Mouse (Mus musculus): ENCODE results near the gene Dot1l. TPM values are rescaled to one million over a fixed set of nuclear protein-coding genes. Genes with fewer than 3 reads are reported as not detected.

Gene Dot1l
- 45.9 and 51.9 TPM in 2 replicates for polyA plus RNA-seq (2012; rRNA removed)

GRCm38 (mm10) chr10:80754594-80755290, at the start of gene Dot1l:
Dot1l (plus strand) TSS chr10:80755206.

GRCm38 (mm10) chr10:80742180-80742978, 12.6 kb upstream of the Dot1l start, which contains the start of gene Ap3d1:
Ap3d1 (minus strand) TSS chr10:80742264.

DNA sequence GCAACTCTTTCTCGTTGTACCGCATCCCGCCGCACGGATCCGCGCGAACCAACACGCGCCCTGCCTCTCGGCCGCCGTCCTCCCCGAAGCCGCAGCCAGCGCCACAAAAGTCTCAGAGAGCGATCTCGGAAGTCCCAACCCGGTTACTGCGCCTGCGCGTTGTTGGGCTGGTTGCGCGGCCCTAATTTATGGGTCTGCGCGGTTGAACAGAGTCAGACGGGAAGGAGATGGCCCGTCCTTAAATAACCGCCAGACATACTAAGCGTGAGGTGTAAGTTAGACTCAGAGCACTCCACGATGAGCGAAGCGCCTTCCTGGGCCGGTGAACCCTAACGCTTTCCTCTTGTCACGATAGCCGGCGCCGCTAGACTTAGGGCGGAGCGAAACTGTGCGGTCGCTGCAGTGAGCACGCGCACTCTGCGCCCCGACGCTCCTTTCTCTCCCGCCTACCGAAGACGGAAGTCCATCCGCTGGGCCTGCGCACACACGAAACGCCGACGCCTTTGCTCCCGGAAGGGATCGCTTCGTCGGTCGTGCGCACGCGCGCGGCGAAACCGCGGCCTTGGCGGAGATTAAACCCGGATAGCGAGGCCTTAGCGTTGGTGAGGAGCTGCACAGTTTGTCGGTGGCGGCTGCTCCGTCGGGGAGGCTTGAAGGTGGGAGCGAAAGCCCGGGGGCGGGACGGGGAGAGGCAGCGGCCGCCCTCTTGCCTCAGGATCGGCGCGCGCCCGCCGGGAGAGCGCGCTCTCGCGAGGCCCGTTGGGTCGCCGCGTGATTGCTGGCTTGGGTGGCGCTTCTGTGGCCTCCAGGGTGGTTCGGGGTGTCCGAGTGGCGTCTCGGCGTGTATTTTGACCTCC, 43.4 kb downstream of the Dot1l start, which contains the start of the genes Sf3a2 and Plekhj1:
Gene Sf3a2, plus strand, starts transcription at position 49 of the 857 bp plus-strand sequence.
Gene Plekhj1, minus strand, starts transcription at position 477 of the 857 bp plus-strand sequence.

DNA sequence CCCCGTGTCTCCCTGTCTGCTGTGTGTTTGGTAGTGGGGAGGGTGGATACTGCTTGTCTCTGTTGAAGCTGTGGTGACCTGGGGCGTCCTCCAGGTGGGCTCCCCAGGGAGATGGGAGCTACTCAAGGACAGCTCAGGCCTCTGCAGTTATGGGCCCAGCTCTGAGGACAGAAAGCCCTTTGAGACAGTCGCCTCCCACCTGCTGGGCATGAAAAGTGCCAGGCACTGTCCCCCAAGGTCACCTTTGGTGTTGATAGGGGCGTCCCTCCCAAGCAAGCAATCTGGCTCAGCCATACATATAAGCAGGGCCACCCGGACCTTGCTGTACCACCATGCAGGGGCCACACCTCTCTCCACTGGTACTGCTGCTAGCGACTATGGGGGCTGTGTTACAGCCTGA, 49.9 kb downstream of the Dot1l start, which contains the start of gene Amh:
Gene Amh, plus strand, starts transcription at position 328 of the 400 bp plus-strand sequence.

GRCm38 (mm10) chr10:80813366-80813765, 58.4 kb downstream of the Dot1l start, which contains the start of gene Jsrp1:
Jsrp1 (minus strand) TSS chr10:80813498.

DNA sequence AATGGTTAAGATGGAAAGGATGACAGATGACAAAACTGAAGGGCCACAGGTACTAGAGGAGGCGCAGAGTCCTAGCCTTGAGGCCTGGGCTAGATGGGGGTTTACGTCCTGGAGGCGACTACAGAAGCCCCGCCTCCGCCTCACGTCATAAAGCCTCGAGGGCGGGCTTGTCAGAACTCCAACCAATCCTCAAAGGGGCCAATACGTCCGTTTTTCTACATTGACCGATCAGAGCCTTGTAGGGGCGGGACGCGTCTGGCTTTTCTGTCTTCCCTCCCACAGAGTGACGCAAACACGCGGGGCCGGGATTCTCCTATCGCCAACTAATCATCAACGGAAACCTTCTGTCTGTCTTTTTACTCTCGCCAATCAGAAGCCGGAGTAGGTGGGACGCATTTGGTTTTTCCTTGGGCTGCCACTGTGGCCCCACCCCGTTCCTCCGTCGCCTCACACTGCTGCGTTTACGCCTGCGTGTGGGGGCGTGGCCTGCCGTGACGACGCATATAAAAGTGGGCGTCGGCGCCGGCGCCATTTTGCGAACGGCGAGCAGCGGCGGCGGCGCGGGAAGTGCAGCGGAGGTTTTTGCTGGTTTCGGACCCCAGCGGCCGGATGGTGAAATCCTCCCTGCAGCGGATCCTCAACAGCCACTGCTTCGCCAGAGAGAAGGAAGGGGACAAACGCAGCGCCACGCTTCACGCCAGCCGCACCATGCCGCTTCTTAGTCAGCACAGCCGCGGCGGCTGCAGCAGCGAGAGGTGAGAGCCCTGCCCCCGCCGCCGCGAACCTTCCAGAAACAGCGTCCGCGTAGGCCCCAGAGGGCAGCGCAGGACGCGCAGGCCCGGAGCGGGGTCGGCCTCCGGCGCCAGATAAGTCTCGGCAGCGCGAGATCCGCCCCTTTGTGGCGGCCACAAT, 71.4 kb downstream of the Dot1l start, which contains the start of gene Oaz1:
Gene Oaz1, plus strand, starts transcription at position 506 of the 912 bp plus-strand sequence.

DNA sequence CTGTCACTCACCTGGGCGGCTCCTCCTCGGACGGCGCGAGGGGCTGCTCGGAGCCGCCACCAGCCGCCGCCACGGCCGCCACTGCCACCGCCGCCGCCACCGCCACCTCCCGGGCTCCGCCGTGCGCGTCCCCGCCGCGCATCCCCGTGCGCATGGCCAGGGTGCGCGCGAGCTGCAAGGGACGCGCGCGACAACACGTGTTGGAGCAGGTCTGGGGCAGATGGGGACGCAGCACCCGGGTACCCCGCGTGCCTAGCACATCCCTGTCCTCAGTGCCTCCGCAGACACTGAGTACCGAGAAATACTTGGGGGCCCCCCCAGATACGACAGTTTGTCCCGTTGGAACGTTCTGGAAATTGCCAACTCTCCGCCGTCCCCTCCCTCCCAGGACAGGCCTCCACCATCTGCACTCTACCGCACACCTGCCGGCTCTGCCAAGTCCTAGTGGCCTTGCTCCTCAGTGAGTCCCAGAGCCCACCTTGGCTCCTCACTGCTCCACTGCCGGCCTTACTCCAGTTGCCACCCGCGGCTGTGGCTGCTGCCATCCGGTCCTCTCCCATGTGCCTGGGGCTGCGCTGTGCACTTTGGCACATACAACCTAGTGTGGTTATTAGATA, 89.0 kb downstream of the Dot1l start, which contains the start of gene Lingo3:
Gene Lingo3, minus strand, starts transcription at position 109 of the 617 bp plus-strand sequence.

Other genes with a start within 250 kb of the Dot1l start
- 0.19 and 0.22 TPM in 2 replicates for gene Atp8b3, start 216.1 kb upstream of the Dot1l start, polyA plus RNA-seq (2012; rRNA removed)
- gene Rexo1, start 193.6 kb upstream of the Dot1l start, polyA plus RNA-seq (2012; rRNA removed), result 98.1 and 124 TPM in 2 replicates
- gene Klf16, start 177.9 kb upstream of the Dot1l start, polyA plus RNA-seq (2012; rRNA removed), result 57.0 and 74.9 TPM in 2 replicates
- 395 and 572 TPM in 2 replicates for gene Abhd17a, start 164.9 kb upstream of the Dot1l start, polyA plus RNA-seq (2012; rRNA removed)
- gene Scamp4, start 152.3 kb upstream of the Dot1l start, polyA plus RNA-seq (2012; rRNA removed), result 130 and 147 TPM in 2 replicates
- 31.5 and 40.6 TPM in 2 replicates for gene Adat3, start 152.3 kb upstream of the Dot1l start, polyA plus RNA-seq (2012; rRNA removed)
- 4.1 and 4.6 TPM in 2 replicates for gene Gm49322, start 149.2 kb upstream of the Dot1l start, polyA plus RNA-seq (2012; rRNA removed)
- gene Csnk1g2, start 132.4 kb upstream of the Dot1l start, polyA plus RNA-seq (2012; rRNA removed), result 331 and 342 TPM in 2 replicates
- gene Btbd2, start 98.1 kb upstream of the Dot1l start, polyA plus RNA-seq (2012; rRNA removed), result 158 and 164 TPM in 2 replicates
- gene Mknk2, start 77.1 kb upstream of the Dot1l start, polyA plus RNA-seq (2012; rRNA removed), result 264 and 300 TPM in 2 replicates
- 39.8 and 44.2 TPM in 2 replicates for gene Mob3a, start 53.2 kb upstream of the Dot1l start, polyA plus RNA-seq (2012; rRNA removed)
- 58.7 and 66.7 TPM in 2 replicates for gene Izumo4, start 53.0 kb upstream of the Dot1l start, polyA plus RNA-seq (2012; rRNA removed)
- 146 and 168 TPM in 2 replicates for gene Ap3d1, start 12.9 kb upstream of the Dot1l start, polyA plus RNA-seq (2012; rRNA removed)
- gene Sf3a2, start 43.0 kb downstream of the Dot1l start, polyA plus RNA-seq (2012; rRNA removed), result 70.1 and 97.6 TPM in 2 replicates
- 86.4 and 95.0 TPM in 2 replicates for gene Plekhj1, start 43.4 kb downstream of the Dot1l start, polyA plus RNA-seq (2012; rRNA removed)
- 323 and 349 TPM in 2 replicates for gene Amh, start 50.0 kb downstream of the Dot1l start, polyA plus RNA-seq (2012; rRNA removed)
- gene Jsrp1, start 58.3 kb downstream of the Dot1l start, polyA plus RNA-seq (2012; rRNA removed), result 1.9 and 2.4 TPM in 2 replicates
- 1,197 and 1,370 TPM in 2 replicates for gene Oaz1, start 71.5 kb downstream of the Dot1l start, polyA plus RNA-seq (2012; rRNA removed)
- 0.14 and 0.44 TPM in 2 replicates for gene Lingo3, start 88.8 kb downstream of the Dot1l start, polyA plus RNA-seq (2012; rRNA removed)
- 183 and 185 TPM in 2 replicates for gene Lsm7, start 100.0 kb downstream of the Dot1l start, polyA plus RNA-seq (2012; rRNA removed)
- 152 and 173 TPM in 2 replicates for gene Sppl2b, start 100.1 kb downstream of the Dot1l start, polyA plus RNA-seq (2012; rRNA removed)
- 0.85 and 0.89 TPM in 2 replicates for gene Tmprss9, start 116.6 kb downstream of the Dot1l start, polyA plus RNA-seq (2012; rRNA removed)
- gene Timm13, start 145.8 kb downstream of the Dot1l start, polyA plus RNA-seq (2012; rRNA removed), result 253 and 261 TPM in 2 replicates
- gene Lmnb2, start 163.0 kb downstream of the Dot1l start, polyA plus RNA-seq (2012; rRNA removed), result 30.4 and 33.2 TPM in 2 replicates
- gene Gadd45b, start 174.9 kb downstream of the Dot1l start, polyA plus RNA-seq (2012; rRNA removed), result 61.8 and 62.6 TPM in 2 replicates

Data from ovary, adult 2 months (tissue).